Mouse (Mus musculus): Measurements from ENCODE around the gene Rsph3b. TPM values are rescaled to one million over a fixed set of nuclear protein-coding genes. Genes with fewer than 3 reads are reported as not detected.

The Rsph3b gene
- polyA plus RNA-seq, 1 experiment: 16.7 TPM

DNA sequence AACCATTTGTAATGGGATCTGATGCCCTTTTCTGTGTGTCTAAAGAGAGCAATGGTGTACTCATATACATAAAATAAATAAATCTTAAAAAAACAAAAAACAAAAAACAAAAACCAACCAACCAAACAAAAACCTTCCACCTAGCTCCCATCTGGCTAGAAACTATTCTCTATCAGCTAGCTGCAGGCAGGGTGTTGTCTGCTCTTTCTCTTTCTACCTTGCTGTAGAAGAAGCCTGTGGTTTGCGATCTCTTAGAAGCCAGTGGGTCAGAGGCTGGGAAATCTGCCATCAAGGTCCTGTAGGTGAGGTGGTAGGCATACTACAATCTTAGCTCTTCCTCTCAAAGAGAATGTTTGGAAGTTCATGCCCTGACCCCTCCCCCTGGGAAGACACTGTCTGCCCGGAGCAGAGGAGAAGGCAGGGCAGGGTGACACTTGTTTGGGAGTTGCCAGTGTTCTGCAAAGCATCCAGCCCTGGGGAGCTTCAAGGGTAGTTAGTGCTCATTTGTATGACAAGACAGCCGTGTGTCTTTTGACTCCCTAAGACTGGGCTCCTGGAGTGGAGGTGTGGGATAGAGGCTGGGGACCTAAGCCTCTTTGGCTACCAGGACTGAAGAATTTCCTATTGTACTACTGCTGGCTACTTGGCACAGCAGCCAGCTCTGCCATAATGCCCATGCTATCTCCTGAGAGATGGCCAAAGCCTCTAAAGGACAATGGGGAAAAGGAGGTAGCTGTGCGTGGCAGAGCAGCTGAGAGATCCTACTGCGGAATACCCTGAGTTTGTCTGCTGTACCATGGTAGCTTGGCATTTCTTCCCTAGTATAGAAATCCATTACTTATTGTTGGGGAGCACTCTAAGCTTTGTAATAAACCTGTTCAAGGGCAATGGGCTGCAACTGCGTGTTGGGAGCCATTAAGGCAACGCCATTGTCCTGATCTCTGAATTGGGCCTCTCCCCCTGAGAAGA is 56.2 kb downstream of the Rsph3b start:
- TF ChIP-seq POLR2A (IDR thresholded peaks at IDR 0.05; ENCODE audit: borderline replicate concordance, insufficient read depth, low read length) (no peak), CTCF (IDR thresholded peaks at IDR 0.05; ENCODE audit: borderline replicate concordance, insufficient read depth, low read depth, low read length) (no peak)
- H3K4me3 ChIP-seq (replicated peaks; ENCODE audit: insufficient read depth, low read depth, low read length): no peak overlapping the region
- no peaks in the 10 kb centered on the region for H3K4me1 ChIP-seq (ENCODE audit: control insufficient read depth, insufficient read depth, low read length)
- WGBS: 75% methylated on average over 7 of the region's 7 CpGs
- H3K27ac ChIP-seq (ENCODE audit: insufficient read depth, low read length): no peak overlapping the region
- DNase-seq: no peak
- H3K27me3 ChIP-seq (ENCODE audit: control insufficient read depth, insufficient read depth, low read length): no peaks in the 10 kb centered on the region

DNA sequence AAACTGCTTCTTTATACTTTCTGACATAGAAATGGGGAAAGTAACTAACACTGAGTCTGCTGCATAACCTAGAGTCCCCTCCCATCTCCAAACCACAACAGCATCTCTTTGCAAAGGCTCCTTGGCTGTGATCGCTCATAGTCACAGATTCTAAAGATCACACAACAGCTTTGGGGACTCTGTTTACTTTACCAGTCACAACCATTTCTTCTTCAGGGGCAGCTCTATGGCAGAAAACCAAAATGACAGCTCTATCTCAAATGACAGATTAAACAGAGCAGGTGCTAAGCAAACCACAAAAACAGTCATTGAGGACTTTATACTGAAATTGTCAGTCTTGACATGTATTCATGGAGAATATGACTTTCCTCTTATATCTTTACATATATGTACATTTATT is 62.0 kb downstream of the Rsph3b start:
- no peak for DNase-seq
- no peak for TF ChIP-seq POLR2A (IDR thresholded peaks at IDR 0.05; ENCODE audit: borderline replicate concordance, insufficient read depth, low read length)
- TF ChIP-seq CTCF (IDR thresholded peaks at IDR 0.05; ENCODE audit: borderline replicate concordance, insufficient read depth, low read depth, low read length): no peak
- H3K27ac ChIP-seq (ENCODE audit: insufficient read depth, low read length): no peak overlapping the region
- 92% methylated on average over 1 of the region's 1 CpGs for WGBS
- H3K4me1 ChIP-seq (ENCODE audit: control insufficient read depth, insufficient read depth, low read length): no peaks in the 10 kb centered on the region
- no peak overlapping the region for H3K4me3 ChIP-seq (replicated peaks; ENCODE audit: insufficient read depth, low read depth, low read length)
- no peaks in the 10 kb centered on the region for H3K27me3 ChIP-seq (ENCODE audit: control insufficient read depth, insufficient read depth, low read length)

DNA sequence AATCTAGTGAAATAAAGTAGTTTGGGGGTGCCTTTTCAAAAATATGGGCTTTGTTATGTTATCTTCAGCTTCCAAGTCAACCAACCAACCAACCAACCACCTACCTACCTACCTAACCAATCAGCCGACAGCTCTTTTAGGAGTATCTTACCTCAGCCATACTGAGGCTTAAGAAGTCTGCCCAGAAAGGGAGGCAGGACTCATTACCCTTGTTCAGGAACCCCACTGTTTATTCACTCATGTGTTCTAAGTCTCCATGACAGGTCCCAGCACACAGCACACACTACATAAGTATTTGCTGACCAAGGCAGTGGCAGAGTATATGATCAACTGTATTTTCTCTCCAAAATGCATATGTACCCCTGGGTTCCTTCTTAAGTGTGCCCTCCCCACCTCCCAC is 64.0 kb downstream of the Rsph3b start:
- H3K4me3 ChIP-seq (replicated peaks; ENCODE audit: insufficient read depth, low read depth, low read length): no peak overlapping the region
- no peak for DNase-seq
- WGBS: 25% methylated on average over 1 of the region's 1 CpGs
- TF ChIP-seq POLR2A (IDR thresholded peaks at IDR 0.05; ENCODE audit: borderline replicate concordance, insufficient read depth, low read length) (no peak), CTCF (IDR thresholded peaks at IDR 0.05; ENCODE audit: borderline replicate concordance, insufficient read depth, low read depth, low read length) (no peak)
- no peaks in the 10 kb centered on the region for H3K4me1 ChIP-seq (ENCODE audit: control insufficient read depth, insufficient read depth, low read length)
- no peaks in the 10 kb centered on the region for H3K27me3 ChIP-seq (ENCODE audit: control insufficient read depth, insufficient read depth, low read length)
- no peak overlapping the region for H3K27ac ChIP-seq (ENCODE audit: insufficient read depth, low read length)

DNA sequence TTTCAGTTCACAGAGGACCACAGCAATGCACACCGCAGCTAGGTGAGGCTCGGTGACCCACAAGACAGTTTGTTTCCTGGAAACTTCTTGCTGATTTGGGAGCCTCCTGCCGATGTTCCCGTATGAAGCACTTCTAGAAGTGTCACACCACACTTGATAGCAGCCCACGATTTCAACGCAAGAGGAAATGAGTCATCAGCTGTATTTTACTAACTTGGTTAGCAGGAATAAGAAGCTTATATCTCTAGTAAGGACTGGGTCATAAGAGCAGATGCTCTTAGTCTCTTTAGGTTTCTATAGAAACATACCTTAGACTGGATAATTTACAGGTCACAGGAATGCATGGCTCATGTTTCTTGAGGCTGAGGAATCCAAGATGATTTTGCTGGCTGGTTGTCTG is 67.2 kb downstream of the Rsph3b start:
- Histone ChIP-seq H3K4me3 (replicated peaks; ENCODE audit: insufficient read depth, low read depth, low read length) (no peak overlapping the region), H3K27ac (ENCODE audit: insufficient read depth, low read length) (no peak overlapping the region), H3K4me1 (ENCODE audit: control insufficient read depth, insufficient read depth, low read length) (no peaks in the 10 kb centered on the region), H3K27me3 (ENCODE audit: control insufficient read depth, insufficient read depth, low read length) (no peaks in the 10 kb centered on the region)
- no peak for DNase-seq
- TF ChIP-seq CTCF (IDR thresholded peaks at IDR 0.05; ENCODE audit: borderline replicate concordance, insufficient read depth, low read depth, low read length) (no peak), POLR2A (IDR thresholded peaks at IDR 0.05; ENCODE audit: borderline replicate concordance, insufficient read depth, low read length) (no peak)
- WGBS: 92% methylated on average over 6 of the region's 6 CpGs

GRCm38 (mm10) chr17:6871421-6871820 is 77.1 kb downstream of the Rsph3b start:
- H3K4me3 ChIP-seq (replicated peaks; ENCODE audit: insufficient read depth, low read depth, low read length): no peak overlapping the region
- H3K27ac ChIP-seq (ENCODE audit: insufficient read depth, low read length): no peak overlapping the region
- 88% methylated on average over 2 of the region's 2 CpGs for WGBS
- no peaks in the 10 kb centered on the region; the same call in 1 of the 2 replicates for H3K4me1 ChIP-seq (ENCODE audit: control insufficient read depth, insufficient read depth, low read length)
- TF ChIP-seq CTCF (IDR thresholded peaks at IDR 0.05; ENCODE audit: borderline replicate concordance, insufficient read depth, low read depth, low read length): no peak
- no peak for TF ChIP-seq POLR2A (IDR thresholded peaks at IDR 0.05; ENCODE audit: borderline replicate concordance, insufficient read depth, low read length)
- no peaks in the 10 kb centered on the region for H3K27me3 ChIP-seq (ENCODE audit: control insufficient read depth, insufficient read depth, low read length)
- no peak for DNase-seq

- H3K27ac ChIP-seq (ENCODE audit: insufficient read depth, low read length): no peak overlapping the region
- no peaks in the 10 kb centered on the region for H3K27me3 ChIP-seq (ENCODE audit: control insufficient read depth, insufficient read depth, low read length)
- TF ChIP-seq POLR2A (IDR thresholded peaks at IDR 0.05; ENCODE audit: borderline replicate concordance, insufficient read depth, low read length) (no peak), CTCF (IDR thresholded peaks at IDR 0.05; ENCODE audit: borderline replicate concordance, insufficient read depth, low read depth, low read length) (no peak)
- no peak for DNase-seq
- H3K4me1 ChIP-seq (ENCODE audit: control insufficient read depth, insufficient read depth, low read length): no peaks in the 10 kb centered on the region; the same call in 1 of the 2 replicates
- H3K4me3 ChIP-seq (replicated peaks; ENCODE audit: insufficient read depth, low read depth, low read length): no peak overlapping the region
Observed at GRCm38 (mm10) chr17:6868810-6869209, 79.7 kb downstream of the Rsph3b start.

DNA sequence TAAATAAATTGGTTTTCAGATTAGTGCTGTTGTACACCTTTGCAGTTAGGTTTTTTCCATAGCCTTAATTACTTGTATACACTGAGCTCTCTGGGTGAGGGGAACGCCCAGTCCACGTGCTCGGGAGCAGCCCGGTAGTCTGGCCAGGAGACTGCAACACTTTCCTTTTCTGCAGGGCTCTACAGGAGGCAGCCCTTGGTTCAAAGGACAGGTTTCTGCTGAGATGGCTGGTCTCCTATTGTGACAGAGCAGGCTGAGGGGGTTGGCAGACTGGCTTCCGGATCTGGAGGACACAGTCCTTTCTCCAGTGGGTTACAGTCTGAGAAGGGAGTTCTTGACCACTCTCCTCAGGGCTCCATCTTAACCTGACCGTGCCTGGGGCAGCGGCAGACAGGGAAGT is 80.7 kb downstream of the Rsph3b start:
- H3K27me3 ChIP-seq (ENCODE audit: control insufficient read depth, insufficient read depth, low read length): no peaks in the 10 kb centered on the region
- 42% methylated on average over 7 of the region's 7 CpGs for WGBS
- no peaks in the 10 kb centered on the region; the same call in 1 of the 2 replicates for H3K4me1 ChIP-seq (ENCODE audit: control insufficient read depth, insufficient read depth, low read length)
- no peak for DNase-seq
- H3K4me3 ChIP-seq (replicated peaks; ENCODE audit: insufficient read depth, low read depth, low read length): no peak overlapping the region
- no peak for TF ChIP-seq CTCF (IDR thresholded peaks at IDR 0.05; ENCODE audit: borderline replicate concordance, insufficient read depth, low read depth, low read length)
- TF ChIP-seq POLR2A (IDR thresholded peaks at IDR 0.05; ENCODE audit: borderline replicate concordance, insufficient read depth, low read length): no peak
- no peak overlapping the region for H3K27ac ChIP-seq (ENCODE audit: insufficient read depth, low read length)

DNA sequence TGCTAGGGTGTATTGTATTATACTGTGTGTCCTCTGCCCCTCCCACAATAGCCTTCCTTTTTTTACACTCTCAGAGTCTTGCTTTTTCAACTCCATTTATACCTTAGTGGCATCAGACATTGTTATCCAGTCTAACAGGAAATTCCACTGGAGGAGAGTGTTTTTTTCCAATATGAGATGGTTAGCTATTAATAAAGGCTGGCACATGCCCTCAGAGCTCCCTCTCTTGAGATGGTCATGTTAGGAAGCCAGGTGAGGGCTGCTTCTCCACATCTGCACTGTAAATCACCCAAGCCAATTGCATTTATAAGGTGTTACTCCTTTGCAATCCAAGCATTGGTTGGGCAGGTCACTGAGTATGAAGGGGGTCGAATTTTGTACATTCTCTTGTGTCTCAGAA is 81.9 kb downstream of the Rsph3b start:
- WGBS: 85% methylated on average over 1 of the region's 1 CpGs
- Histone ChIP-seq H3K27me3 (ENCODE audit: control insufficient read depth, insufficient read depth, low read length) (no peaks in the 10 kb centered on the region), H3K4me1 (ENCODE audit: control insufficient read depth, insufficient read depth, low read length) (no peaks in the 10 kb centered on the region; the same call in 1 of the 2 replicates), H3K4me3 (replicated peaks; ENCODE audit: insufficient read depth, low read depth, low read length) (no peak overlapping the region), H3K27ac (ENCODE audit: insufficient read depth, low read length) (no peak overlapping the region)
- no peak for TF ChIP-seq POLR2A (IDR thresholded peaks at IDR 0.05; ENCODE audit: borderline replicate concordance, insufficient read depth, low read length)
- TF ChIP-seq CTCF (IDR thresholded peaks at IDR 0.05; ENCODE audit: borderline replicate concordance, insufficient read depth, low read depth, low read length): no peak
- DNase-seq: no peak

All from cerebellum, adult 2 months (tissue).